Mouse (Mus musculus): ENCODE data around the gene Hsd11b1. TPM values are rescaled to one million over a fixed set of nuclear protein-coding genes. Genes with fewer than 3 reads are reported as not detected.
A peak's percentile ranks its signal among the peaks of the same experiment; 100 is the strongest.
"Not testable (repeated sequence)": the region's sequence is repeated elsewhere in the genome, so short reads cannot be mapped to it uniquely, and the experiment has no call there.

Gene Hsd11b1
- total RNA-seq, 2 experiments from 2014 or later: 45.1 to 47.1 TPM

DNA sequence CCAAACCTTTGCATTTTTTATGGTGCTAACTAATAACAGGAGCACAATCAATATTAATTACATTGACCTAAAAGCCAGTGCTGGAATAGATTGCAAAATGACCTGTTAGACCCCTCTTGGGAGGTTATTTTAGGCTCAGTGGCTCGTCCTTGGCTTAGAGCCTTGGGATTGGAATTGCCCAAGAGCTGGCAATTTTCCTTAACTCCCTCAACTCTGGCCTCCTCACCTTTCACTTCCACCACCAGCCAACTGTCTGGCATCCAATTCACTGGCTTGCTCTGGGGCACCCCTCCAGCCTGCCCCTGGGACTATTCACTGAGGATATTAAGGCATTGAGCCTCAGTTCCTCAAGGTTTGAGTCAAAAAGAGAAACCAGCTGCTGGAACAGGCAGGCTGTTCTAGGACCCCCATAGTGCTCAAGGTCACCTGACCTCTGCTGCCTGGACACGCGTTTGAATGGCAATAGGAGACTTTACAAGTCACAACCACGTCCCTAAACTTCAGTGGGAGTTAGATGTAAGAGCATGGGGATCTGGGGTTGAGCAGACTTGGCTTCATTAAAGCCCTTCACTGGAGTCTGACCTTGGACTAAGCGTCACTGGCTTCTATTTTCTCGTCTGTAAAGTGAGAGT lies 14.7 kb upstream of the Hsd11b1 start:
- DNase-seq: no peak

DNA sequence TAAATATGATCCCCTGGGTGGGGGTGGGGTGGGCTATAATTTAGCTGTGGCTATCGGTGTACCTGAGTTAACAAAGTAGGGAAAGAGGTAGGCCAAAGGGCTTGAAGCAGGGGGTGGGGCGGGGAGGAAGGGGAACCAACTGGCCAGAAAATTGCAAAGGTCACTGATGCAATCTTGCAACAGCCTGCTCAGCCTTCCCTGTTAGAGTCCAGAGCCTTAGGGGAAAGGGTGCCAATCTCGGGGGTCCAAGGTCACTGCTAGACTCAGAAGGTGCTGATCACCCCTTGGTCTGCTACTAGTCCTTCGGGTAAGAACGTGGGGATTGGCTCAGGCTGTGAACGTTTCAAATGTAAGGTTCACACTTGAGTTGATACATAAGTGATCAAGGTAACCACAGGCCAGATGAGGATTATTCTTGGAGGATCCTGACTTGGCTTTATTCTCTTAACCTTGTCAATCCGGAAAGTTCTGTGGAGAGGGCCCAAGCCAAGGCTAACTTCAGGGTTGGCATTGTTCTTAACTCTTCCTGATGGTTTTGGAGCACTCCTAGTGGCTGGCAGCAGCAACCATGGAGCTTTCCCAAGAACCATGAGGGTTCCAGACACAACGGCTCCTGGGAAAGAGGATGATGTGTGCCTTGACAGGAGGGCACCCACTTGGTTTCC lies 10.7 kb upstream of the Hsd11b1 start:
- DNase-seq: no peak

DNA sequence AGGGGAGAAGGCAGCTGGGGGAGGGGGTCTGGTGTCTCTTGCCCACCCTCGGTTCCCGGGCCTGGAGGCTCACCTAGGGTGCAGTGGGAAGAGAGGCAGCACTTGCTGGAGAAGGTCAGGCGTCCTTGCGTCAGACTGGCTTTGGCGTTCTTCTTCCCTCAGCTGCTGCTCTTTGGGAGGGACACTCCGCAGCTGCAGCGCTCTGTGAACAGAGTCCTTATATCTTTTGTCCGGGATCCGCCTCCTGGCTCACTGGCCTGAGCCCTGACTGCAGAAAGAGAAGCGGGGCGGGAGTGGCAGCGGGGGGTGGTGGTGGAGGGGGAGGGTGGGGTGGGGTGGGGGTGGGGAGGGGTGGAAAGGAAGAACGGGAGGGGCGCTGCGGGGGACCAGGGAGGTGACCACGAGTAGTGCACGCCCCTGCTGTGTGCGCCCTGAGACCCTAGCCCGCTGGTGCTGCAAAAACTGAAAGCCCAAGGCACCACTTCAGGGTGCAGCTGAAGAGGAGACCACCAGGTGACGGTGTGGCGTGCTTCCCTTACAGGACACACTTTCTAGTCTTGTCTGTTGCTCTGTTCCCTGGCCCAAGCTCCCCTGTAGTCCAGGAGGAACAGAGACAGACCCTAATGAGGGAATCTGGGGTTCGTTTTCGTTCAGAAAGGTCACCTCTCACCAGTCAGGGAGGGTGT lies 9.2 kb upstream of the Hsd11b1 start, which contains the start of gene G0s2:
Gene G0s2, minus strand, starts transcription at position 302 of the 686 bp plus-strand sequence.
- peak; percentile 56 to 69 for DNase-seq

DNA sequence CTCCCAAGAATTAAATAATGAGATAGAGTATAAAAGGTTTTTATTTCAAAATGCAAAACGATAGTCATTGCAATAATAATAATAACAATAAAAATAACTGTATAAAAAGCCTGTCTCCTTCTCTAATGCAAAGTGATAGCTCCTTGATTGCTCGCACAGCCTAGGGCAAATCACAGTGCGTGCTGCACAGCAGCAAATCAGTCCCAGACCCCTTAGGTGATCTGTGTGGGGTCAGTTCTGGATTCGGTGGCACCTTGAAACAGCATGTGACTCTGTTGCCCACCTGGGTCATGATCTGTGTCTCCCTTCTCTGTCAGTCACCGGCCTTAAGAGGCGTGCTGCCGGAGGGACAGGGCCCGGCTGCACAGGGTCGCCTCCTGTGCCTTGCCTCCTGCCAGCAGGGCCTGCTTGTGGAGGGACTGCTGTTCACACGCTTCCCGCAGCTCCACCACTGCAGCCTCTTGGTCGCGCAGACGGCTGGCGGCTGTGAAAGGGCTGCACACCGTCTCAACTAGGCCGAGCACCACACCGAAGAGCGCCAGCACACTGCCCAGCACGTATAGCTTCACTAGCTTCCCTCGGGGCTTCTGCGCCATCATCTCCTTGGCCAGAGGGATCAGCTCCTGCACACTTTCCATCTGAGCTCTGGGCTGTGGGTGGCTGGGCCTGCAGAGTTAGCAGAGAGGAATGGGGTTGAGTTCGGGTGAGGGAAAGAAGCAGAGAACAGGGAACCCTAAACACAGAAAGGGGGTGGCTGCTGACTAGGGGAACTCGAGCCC lies 8.5 kb upstream of the Hsd11b1 start:
- DNase-seq: peak; percentile 23 to 37

DNA sequence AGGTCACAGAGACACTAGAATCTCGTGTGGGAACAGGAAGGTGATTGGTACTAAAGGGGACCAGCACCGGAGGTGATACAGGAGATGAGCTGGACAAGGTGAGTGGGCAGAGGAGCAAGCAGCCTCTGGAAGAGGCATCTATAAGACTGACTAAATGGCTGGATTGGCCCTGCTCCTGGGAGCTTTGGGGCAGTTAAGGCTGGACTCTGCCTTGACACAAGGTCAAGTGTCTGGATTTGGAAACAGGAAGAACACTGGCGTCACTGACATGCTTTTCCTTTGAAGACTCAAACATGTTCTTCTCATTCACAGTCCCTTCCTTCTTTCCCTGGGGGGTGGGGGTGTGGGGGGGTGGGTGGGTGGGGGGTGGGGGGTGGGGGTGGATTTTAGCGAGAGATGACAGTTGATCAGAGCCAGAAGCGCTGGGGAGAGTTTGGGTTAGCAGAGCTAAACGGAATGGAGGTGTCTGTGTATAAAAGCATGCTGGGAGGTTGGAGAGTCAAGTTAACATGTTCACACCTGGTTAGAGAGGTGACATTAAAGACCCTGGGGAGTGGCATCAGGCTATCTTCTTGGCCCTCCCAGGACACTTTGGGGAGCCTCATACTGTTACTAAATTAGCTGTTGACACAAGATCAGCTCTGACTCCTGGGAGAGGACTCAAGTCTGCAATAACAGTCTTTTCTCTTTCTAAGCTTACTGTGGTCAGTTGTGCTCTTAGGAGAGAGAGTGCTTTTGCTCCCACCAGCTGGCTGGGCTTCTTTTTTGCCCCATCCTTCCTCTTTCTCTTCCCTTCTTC lies 7.3 kb upstream of the Hsd11b1 start:
- no peak for DNase-seq

DNA sequence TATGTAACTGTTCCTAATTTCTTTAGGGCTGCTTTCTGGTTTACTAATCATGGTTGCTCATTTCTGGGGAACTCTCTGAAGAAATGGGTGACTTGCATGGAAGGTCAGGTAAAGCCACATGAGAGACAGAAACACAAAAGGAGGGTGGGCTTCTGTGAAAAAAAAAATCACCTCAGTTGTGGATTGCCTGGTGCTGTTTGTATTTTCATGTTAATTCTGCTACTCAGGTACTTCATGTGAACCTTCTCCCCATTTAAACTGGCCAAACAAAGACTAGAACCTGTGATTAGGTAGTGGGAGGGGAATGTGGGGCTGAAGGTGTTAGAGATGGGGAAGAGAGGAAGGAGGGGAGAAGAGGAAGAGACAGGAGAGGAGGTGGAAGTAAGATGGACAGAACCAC lies 1.9 kb upstream of the Hsd11b1 start:
- DNase-seq: no peak

DNA sequence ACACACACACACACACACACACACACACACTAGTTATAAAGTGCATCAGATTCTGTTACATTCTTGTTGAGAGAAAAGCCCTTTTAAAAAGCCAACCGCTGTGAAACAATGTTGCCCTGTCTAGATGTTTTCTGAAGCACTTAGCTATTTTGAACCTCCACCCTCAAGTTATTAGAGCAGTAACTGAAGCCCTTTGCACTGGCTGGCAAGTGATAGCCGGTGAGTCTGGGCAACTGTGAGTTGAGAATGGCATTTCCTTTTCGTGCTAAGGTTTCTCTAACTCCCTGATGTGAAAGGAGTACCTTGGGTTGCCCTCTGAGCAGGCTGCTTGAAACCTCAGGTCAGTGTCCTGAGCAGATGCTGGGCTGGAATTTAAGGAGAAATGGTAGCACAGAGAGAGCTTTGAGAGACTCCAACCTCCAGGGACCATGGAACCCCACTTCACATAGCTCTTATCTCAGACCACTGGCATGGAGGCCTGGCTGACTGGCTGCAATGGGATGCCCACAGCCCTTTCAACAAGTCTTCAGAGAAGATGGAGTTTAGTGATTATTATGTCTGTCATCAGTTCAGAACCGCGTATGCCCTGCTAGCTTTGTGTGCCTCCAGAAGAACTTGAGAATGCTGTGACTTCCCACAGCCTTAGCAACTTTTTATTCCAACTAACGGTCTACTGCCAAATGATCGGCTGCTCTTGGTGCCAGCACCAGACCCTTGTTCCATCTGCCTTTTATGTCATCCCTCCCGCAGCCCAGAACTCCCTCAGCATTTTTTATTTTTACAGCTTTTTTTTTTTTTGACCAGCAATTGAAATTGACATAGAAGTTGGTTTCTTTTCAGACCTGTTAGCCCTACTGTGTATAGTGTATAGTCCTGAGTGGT lies 608 bp downstream of the Hsd11b1 start:
- peak in 1 of 2 experiments; percentile 30 for DNase-seq

DNA sequence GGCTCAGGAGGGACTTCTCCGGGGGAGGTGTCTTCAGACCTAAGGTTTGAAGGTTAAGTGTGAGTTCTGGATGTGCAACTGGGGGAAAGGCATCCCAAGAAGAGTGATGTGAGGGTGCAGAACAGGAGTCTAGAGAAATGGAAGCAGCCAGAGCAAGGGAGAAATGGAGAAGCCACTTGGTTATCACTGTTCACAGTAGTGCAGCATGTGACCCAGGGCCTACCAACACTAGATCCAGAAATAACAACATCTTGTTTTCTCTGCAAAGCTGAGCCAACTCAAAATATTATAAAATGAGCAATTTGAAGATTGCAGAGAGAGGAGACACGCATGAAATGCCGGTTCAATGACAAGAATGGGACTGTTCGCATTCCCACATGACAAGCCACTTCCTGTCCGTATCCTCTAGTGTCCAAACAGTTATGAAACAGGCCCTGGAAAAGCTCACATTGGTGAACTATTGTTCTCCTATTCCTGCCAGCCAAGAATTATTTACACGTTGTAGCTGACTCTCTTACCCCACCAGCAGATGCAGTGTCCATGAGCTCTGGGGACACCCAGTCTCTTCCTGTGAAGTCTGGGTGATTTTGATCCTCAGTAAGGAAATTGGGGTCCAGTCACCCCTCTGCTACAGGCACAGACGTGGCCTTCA lies 1.9 kb downstream of the Hsd11b1 start:
- DNase-seq: peak in 1 of 2 experiments; percentile 9

DNA sequence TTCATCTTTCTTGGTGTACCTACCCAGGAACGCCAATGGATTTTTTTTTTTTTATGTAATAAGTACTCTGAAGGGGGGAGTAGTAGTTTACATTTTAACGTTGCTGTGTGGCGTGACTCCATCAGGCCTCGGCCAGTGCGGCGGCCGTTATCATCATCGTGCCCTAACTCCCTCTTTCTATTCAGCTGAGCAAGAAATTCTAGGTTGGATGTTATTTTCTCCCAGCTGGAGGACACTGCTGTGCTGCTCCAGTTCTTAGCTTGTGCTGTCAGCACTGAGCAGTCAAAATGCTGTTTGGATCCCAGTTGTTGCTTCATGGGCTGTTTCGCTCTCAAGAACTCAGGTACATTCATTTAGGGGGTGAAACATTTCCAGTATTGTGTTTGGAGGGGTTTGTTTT lies 4.3 kb downstream of the Hsd11b1 start:
- DNase-seq: no peak

DNA sequence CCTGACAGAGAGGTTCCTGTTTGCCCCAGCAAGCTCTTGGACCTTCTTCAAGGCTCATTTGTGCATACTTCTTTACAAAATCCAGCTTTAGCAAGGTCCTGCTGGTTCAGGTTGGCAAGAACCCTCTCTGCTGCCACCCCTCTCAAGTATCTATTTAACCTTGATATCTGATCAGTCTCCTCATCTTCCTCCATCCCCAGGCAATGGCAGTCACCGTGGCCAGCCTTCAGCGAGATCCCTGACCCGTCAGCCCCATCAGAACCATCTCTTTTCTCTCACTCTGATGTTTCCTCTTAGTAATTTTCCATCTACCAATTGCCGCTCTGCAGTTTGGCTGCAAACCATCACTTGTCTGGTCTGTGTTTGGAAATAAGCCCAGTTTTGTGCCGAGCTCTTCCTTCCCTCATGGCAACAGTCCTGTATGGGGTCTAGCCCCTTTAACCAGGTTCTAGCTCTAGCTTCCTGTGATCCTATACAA lies 7.2 kb downstream of the Hsd11b1 start:
- DNase-seq: peak; percentile 17 to 45

DNA sequence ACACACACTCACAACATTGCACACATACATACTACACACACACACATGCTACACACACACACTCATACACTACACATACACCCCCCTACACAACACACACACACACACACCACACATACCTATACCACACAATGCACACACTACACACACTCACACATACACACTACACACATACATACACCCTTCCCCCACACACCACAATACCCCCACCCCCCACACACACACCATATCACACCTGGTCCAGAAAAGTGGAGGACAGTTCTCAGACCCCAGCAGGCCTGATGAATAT lies 7.6 kb downstream of the Hsd11b1 start:
- no peak for DNase-seq

DNA sequence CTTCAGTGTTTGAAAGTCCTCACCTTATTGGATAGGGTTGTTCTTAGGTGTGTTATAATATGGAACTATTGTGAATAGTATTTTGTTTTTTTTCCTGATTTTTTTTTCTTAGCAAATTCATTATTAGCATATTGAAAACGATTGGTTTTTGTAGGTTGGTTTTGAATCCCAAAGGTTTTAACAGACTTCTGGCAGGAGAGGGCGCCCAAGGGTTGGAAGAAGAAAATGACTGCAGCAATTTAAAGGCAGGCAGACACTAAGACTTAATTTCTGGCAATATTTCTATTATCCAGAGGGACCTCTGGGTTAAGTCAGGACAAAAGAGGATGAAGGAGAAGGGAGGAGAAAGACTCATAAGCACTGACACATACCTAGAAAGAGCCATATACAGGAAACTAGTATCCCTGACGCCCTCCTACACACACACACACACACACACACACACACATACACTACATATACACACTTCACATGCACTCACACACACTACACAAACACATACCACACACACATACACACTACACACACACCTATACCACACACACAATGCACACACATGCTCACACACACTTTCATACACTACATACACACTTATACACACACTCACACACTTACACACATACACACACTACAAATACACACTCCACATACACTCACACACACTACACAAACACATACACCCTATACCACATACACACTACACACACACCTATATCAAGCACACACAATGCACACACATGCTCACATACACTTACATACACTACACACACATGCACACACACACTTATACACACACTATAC lies 8.2 kb downstream of the Hsd11b1 start:
- peak; percentile 71 to 82 for DNase-seq

DNA sequence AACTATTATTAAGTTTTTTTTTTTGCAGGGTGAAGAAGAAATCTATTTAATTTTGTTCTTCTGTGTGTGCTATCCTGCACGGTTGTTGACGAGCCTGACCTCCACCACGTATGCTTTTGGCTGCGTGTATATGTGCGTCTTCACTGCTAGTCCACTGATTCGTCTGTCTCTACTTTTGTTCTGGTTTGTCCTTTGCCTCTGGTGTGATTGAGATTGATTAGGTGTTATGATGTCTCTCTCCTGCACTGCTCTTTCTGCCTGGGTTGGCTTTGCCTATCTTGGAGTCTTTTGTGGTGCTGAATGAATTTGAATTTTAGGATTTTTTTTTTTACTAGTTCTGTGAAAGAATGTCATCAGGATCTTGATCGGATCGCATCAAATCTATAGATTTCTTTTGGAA lies 8.8 kb downstream of the Hsd11b1 start:
- no peak for DNase-seq

DNA sequence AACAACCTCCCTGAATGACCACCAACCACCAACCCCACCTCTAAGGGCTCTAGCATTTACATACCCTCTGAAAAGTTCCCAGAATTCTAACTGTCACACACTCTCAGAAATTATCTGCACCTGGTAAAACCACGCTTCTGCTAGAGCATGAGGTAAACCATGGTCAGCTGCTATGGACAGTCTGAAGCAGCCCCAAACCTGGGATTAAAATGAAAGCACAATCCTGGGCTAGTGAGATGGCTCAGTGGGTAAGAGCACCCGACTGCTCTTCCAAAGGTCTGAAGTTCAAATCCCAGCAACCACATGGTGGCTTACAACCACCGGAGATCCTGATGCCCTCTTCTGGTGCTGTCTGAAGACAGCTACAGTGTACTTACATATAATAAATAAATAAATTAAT lies 10.0 kb downstream of the Hsd11b1 start:
- DNase-seq: not testable (repeated sequence)

DNA sequence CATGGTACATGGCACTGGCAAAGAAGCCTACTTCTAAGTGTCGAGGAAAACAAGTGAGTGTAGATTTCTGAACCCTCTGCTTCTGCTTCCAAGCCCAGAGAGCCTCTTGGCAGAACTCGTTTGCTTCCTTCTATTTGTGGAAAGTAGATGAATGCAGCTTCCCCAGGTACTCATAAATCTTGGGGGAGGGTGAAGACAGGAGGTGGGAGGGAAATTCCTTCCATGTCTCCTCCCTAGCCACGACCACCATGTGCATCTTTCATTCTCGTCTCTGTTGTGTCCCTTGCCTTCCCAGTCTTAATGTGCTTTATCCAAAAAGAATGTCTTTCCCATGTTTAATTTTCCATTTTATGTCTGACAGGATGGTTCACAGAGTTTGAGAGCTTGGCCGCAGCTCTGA lies 11.3 kb downstream of the Hsd11b1 start:
- DNase-seq: no peak

DNA sequence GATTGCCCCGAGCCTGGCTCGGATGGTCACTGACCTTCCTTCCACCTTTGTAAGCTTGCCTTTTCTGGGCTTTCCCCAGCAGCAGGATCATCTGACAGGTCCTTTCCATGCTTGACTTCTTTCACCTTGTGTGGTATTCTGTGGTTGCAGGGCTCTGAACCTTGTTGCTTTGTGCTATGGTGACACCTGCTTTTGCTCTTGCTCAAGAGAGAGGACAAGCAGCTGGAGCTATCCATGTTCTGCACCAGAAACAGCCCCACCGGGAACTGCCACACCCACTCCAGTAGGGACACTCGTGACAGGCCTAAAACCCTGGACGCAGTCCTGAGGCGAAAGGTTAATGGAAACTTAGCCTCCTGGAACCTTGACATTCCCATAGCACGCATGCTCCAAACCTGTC lies 12.5 kb downstream of the Hsd11b1 start:
- no peak for DNase-seq

DNA sequence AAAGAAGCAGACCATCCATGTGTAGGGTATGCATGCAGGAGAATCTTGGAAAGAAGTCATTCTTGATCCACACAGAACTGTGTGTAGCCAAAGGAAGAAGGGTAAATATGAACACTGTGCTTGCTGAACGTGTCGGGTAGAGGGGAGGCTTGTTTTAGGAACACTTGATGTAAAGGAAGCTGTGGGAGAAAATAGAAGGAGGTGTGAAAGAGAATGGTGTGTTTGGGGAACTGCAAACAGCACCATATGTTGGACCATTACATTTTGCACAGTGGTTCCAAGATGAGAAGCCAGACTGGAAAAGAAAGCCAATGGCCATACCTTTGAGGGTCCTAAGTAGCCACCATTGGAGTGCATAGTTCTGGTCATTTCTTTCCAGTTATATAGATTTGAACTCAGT lies 13.8 kb downstream of the Hsd11b1 start:
- DNase-seq: no peak

DNA sequence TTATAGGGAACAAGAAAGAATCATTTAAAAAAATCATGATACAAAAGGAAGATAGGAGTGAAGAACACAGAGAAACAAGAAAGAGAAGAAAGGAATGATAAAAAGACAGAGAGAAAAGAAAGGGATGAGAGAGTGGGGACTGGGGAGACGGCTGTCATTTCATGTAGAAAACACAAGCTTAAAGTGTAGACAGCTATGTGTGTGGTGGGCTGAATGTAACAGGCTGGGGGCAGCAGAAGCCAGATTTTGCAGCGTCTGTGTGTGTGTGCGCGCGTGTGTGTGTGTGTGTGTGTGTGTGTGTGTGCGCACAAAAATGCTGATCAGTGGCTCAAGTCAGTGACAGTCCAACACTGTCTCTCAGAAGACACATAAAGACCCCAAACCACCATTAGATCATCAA lies 19.6 kb downstream of the Hsd11b1 start:
- DNase-seq: no peak

DNA sequence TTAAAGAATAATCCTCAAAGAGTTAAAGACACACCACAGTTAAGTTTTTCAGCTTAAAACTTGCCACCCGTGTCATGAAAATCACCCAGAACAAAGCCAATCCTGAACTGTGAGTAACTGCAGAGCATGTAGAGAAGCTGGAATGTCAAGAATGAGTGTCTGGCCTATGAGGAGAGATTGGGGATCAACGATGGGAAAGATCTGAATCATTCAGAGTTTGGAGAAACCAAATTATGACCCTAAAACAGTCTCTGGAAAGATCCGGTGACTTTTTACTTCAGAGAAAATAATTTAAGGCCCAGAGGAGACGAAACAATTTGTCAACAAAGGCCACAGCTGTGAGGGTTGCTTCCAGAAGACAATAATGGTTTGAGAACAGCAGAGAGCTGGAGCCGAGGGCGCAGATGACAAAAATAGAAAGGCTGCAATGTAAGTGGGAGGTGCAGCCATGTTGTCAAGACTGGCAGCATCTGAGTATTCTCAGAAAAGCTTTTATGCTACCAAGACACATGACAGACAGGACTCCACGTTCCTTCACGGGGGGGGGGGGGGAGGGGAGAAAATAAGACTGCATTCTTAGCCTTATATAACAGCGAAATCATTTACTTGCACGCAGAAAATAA lies 20.2 kb downstream of the Hsd11b1 start:
- no peak for DNase-seq
